Mouse (Mus musculus) megakaryocyte, embryonic 14.5 days (primary cell): ENCODE measurements at regions not wholly inside any gene's neighbourhood (a gene's known extent, or its start where the extent isn't known, plus 50 kb on each side); places are given as distances from the start of the nearest gene placed in this dataset.

Source experiments
- FLI1 ChIP-seq: IDR thresholded peaks from 2 replicates; pipeline ENCODE4 v1.6.1; 2012; ENCODE audit warnings: low read length, inconsistent platforms, mixed read lengths
- GATA1 ChIP-seq: IDR thresholded peaks from 3 replicates; pipeline ENCODE4 v1.6.1; 2012; ENCODE audit warnings: mixed read lengths, low read length, inconsistent platforms, borderline replicate concordance

DNA sequence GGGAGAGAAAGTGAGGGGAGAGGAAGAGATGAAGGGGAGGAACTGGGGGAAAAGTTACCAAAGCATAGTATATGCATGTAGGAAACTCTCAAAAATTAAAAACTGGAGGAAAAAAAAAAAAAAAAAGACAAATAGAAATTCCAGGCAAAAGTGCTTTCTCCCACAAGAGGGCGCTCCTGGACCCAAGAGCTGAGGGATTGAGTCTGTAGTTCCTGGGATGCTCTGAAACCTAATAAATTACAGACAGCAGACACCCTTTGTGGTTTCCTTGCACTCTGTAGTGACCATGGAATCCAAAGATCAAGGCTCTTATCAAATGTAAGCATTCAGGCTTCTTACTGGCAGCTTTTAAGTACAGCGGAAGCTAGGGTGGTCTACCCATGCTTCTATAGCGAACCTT, 86.7 kb upstream of the Pabpc6 start:
- no peak for TF ChIP-seq GATA1
- TF ChIP-seq FLI1 = no peak
